In the genomic region with DNA sequence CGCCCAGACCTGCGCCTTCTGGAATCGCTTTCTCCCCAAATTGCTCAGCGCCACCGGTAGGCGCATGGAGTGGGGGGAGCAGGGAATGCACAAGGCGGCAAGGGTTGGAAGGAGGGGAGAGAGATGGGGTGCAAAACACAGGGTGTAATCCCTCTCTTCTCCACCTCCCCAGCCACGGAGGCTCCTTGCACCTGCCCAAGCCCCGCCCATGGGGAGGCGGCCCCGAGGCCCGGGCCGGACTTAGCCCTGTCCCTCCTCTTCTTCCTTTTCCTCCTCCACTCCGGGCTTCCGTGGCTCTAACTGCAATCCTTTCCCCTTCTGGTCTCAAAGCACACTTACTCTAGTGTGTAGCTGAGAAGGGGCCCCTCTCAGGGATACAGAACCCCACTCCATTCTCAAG, we compare ENCODE assay signal across 8 mouse cellular contexts. TPM values are rescaled to one million over a fixed set of nuclear protein-coding genes. Genes with fewer than 3 reads are reported as not detected.
DNase-seq lines count a peak whose midpoint lies in the region; ATAC-seq lines count a peak whose summit lies in the region.

No protein-coding gene starts in this region.

- peak overlapping the region; percentile 58 for H3K4me3 ChIP-seq in forebrain, embryonic 13.5 days
- peak overlapping the region; percentile 59 for H3K4me3 ChIP-seq in lung, embryonic 16.5 days (ENCODE audit: low read length)

- H3K4me2 ChIP-seq in forebrain, embryonic 13.5 days, result peak overlapping the region; percentile 99
- H3K4me2 ChIP-seq in lung, embryonic 16.5 days (ENCODE audit: low read depth, low read length), result peak overlapping the region; percentile 63

- H3K9ac ChIP-seq in forebrain, embryonic 13.5 days, result peak overlapping the region; percentile 79
- peak overlapping the region; percentile 69 for H3K9ac ChIP-seq in lung, embryonic 16.5 days (ENCODE audit: low read length)

- peaks cover 37% of the 10 kb centered on the region for H3K36me3 ChIP-seq in forebrain, embryonic 13.5 days (ENCODE audit: poor library complexity, severe bottlenecking)
- H3K36me3 ChIP-seq in lung, embryonic 16.5 days (ENCODE audit: control insufficient read depth, insufficient read depth, low read length), result peaks cover 32% of the 10 kb centered on the region

- H3K9me3 ChIP-seq in forebrain, embryonic 13.5 days (replicated peaks), result no peaks in the 10 kb centered on the region
- no peaks in the 10 kb centered on the region for H3K9me3 ChIP-seq in lung, embryonic 16.5 days (ENCODE audit: control insufficient read depth, low read length)

- peak; percentile 15; the same call in 1 of the 2 replicates for ATAC-seq in forebrain, embryonic 13.5 days
- ATAC-seq in lung, embryonic 16.5 days (ENCODE audit: low read depth), result peak; percentile 57

- DNase-seq in ES-CJ7 (ENCODE audit: low read depth, low spot score), result peak; percentile 67
- peak; percentile 79 for DNase-seq in c-Kit-positive CD71-positive TER-119-positive erythroid progenitor cells, embryonic 14.5 days (ENCODE audit: low spot score)
- DNase-seq in heart, postnatal 25 days (ENCODE audit: low spot score), result peak; percentile 61
- peak; percentile 62 to 69 for DNase-seq in layer of hippocampus, adult 8-10 months (ENCODE audit: low spot score in 2 of 2)
- peak; percentile 35 for DNase-seq in ovary, postnatal 10 days (ENCODE audit: low spot score)
- peak; percentile 71 for DNase-seq in thymus, postnatal 14 days

- H3K27ac ChIP-seq in forebrain, embryonic 13.5 days, result peak overlapping the region; percentile 79
- H3K27ac ChIP-seq in lung, embryonic 16.5 days (ENCODE audit: low read length), result peak overlapping the region; percentile 94

- intact Hi-C loops in heart, postnatal 25 days (cut with DNase I), result loop anchor here (5.0 kb wide), 1 partner anchor 209 kb away; the partner anchor contains the start of gene Pop7

- peaks cover 39% of the 10 kb centered on the region for H3K27me3 ChIP-seq in forebrain, embryonic 13.5 days
- peaks cover 21% of the 10 kb centered on the region for H3K27me3 ChIP-seq in lung, embryonic 16.5 days (ENCODE audit: control insufficient read depth, insufficient read depth, low read depth, low read length)

- peaks cover 29% of the 10 kb centered on the region for H3K4me1 ChIP-seq in forebrain, embryonic 13.5 days
- peaks cover 23% of the 10 kb centered on the region for H3K4me1 ChIP-seq in lung, embryonic 16.5 days (replicated peaks; ENCODE audit: control insufficient read depth, insufficient read depth, low read length)

- WGBS in forebrain, embryonic 13.5 days, result 3% methylated on average over 15 of the region's 15 CpGs
- under 1% methylated on average over 15 of the region's 15 CpGs for WGBS in lung, embryonic 16.5 days

RNA-seq across cellular contexts. Expression of gene Ufsp1, which starts 1.1 kb away (rescaled TPM):
- polyA plus RNA-seq in forebrain, embryonic 13.5 days (2015; fragmentation: Nextera tagmentation; extraction: Ambion mirVana), result 7.1 and 7.2 TPM in 2 replicates
- total RNA-seq in heart, postnatal 25 days (2021), result 1 to 10 TPM; 8.3 to 8.7 TPM
- total RNA-seq in layer of hippocampus, adult 8-10 months (2022), result 10 to 100 TPM in 3 of 4 experiments, 1 to 10 TPM in 1; 7.4 to 14.7 (median 12.7) TPM
- 5.1 and 5.6 TPM in 2 replicates for polyA plus RNA-seq in lung, embryonic 16.5 days (2015; fragmentation: Nextera tagmentation; extraction: Ambion mirVana)

RNA-seq across cellular contexts. Expression of gene Ache, which starts 6.0 kb away (rescaled TPM):
- 2.7 and 4.1 TPM in 2 replicates for polyA plus RNA-seq in forebrain, embryonic 13.5 days (2015; fragmentation: Nextera tagmentation; extraction: Ambion mirVana)
- total RNA-seq in heart, postnatal 25 days (2021), result 1 to 10 TPM; 1.4 to 2.2 TPM
- 10 to 100 TPM; 61.0 to 73.5 (median 63.6) TPM for total RNA-seq in layer of hippocampus, adult 8-10 months (2022)
- polyA plus RNA-seq in lung, embryonic 16.5 days (2015; fragmentation: Nextera tagmentation; extraction: Ambion mirVana), result 1.9 and 2.6 TPM in 2 replicates

RNA-seq across cellular contexts. Expression of gene Srrt, which starts 14.2 kb away (rescaled TPM):
- polyA plus RNA-seq in forebrain, embryonic 13.5 days (2015; fragmentation: Nextera tagmentation; extraction: Ambion mirVana), result 145 and 150 TPM in 2 replicates
- 10 to 100 TPM; 67.1 to 67.7 TPM for total RNA-seq in heart, postnatal 25 days (2021)
- total RNA-seq in layer of hippocampus, adult 8-10 months (2022), result 100 to 1,000 TPM; 220 to 278 (median 242) TPM
- polyA plus RNA-seq in lung, embryonic 16.5 days (2015; fragmentation: Nextera tagmentation; extraction: Ambion mirVana), result 141 and 144 TPM in 2 replicates

RNA-seq across cellular contexts. Expression of gene Trip6, which starts 20.9 kb away (rescaled TPM):
- 30.8 and 35.3 TPM in 2 replicates for polyA plus RNA-seq in forebrain, embryonic 13.5 days (2015; fragmentation: Nextera tagmentation; extraction: Ambion mirVana)
- 10 to 100 TPM; 10.8 to 13.3 TPM for total RNA-seq in heart, postnatal 25 days (2021)
- 1 to 10 TPM; 6.1 to 8.0 (median 6.7) TPM for total RNA-seq in layer of hippocampus, adult 8-10 months (2022)
- 90.5 and 94.0 TPM in 2 replicates for polyA plus RNA-seq in lung, embryonic 16.5 days (2015; fragmentation: Nextera tagmentation; extraction: Ambion mirVana)

RNA-seq across cellular contexts. Expression of gene Slc12a9, which starts 40.1 kb away (rescaled TPM):
- polyA plus RNA-seq in forebrain, embryonic 13.5 days (2015; fragmentation: Nextera tagmentation; extraction: Ambion mirVana), result 14.4 and 16.9 TPM in 2 replicates
- total RNA-seq in heart, postnatal 25 days (2021), result 1 to 10 TPM; 2.7 to 3.0 TPM
- 10 to 100 TPM; 25.6 to 37.8 (median 32.0) TPM for total RNA-seq in layer of hippocampus, adult 8-10 months (2022)
- 11.6 and 12.5 TPM in 2 replicates for polyA plus RNA-seq in lung, embryonic 16.5 days (2015; fragmentation: Nextera tagmentation; extraction: Ambion mirVana)

Comparison
In these comparisons a context has a peak if more than half of its experiments do, and no peak if none do; other contexts are left out.
1. Peak in every context shown above with its lines: DNase-seq, ATAC-seq, H3K4me3 ChIP-seq and H3K27ac ChIP-seq.
2. RNA of gene Ache, which starts 6.0 kb away (total RNA-seq): 61.0 to 73.5 TPM in layer of hippocampus, adult 8-10 months; 1.4 to 2.2 TPM in heart, postnatal 25 days; every median in the first group is over 10 times any median in the second.